Mouse (Mus musculus): ENCODE data around the gene Pde4a.
A peak's percentile ranks its signal among the peaks of the same experiment; 100 is the strongest.

The Pde4a gene

GRCm38 (mm10) chr9:21165041-21165951 lies at the start of gene Pde4a:
Gene Pde4a (plus strand): TSS chr9:21165714.
- DNase-seq: peak; percentile 78

GRCm38 (mm10) chr9:21117073-21117472 lies 48.4 kb upstream of the Pde4a start:
- no peak for DNase-seq

- no peak for DNase-seq
These were observed 44.0 kb upstream of the Pde4a start for GRCm38 (mm10) chr9:21121483-21121882.

DNA sequence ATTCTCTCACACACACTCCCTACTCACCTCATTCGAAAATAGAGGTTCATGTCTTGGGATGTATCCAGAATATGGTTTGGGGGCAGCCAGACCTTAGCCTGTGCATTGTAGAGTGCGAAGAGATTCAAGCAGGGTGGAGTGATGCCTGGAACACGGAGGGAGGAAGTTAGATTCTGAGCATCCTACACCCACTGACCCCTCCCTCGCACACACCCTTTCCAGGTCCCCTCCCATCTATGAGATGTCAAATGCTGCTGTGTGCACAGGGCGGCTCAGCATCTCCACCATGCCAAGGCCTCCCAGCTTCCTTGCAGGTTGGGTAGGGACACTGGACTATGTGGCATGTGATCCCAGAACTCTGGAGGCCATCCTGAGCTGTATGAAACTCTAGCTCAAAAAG lies 40.7 kb upstream of the Pde4a start:
- DNase-seq: no peak

DNA sequence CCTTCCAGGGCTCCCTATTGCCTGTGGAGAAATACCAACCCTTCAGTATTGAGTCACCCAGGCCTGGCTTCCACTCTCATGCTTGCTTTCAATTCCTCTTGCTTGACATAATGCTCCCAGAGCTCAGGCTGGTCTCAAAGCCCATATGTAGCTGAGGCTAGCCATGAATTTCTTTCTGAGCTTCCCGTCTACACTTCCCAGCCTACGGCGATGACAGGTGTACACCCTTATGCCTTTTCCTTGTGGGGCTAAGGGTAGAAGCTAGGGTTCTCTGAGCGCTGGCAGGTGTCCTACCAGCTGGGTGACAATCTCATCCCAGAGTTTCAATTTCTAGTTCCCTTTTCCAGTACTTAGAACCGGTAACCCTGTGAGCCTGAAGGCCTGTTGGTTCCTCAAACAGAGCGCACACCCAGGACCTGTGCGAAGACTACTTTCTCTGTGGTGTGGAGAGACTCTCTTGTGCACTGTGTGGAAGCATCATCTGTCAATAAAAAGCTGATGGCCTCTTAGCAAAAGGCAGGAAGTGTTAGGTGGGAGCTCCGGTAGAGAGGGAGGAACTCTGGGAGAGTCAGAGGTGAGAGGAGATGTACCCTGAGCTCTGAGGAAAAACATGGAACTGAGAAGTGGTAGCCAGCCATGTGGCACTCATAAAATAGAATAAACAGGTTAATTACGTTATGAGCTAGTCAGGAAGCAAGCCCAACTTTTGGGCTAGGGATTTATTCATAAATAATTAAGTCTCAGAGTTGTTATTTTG lies 39.8 kb upstream of the Pde4a start:
- no peak for DNase-seq

DNA sequence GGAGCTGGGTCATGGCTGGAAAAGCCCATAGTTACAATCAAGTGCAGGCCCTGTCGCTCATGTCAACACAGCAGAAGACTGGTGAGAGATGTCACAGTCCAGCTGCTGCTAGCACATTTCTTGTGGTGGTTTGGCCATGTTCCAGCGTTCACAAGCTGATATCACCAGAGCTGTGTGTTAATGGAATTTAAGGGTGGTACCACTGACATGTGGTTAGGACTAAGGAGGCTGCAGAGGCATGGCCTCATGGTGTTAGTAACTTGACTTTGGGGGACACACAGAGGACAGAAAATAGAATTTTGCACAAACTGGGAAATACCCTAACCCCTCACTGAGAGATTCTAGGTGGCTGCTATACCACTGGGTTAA lies 39.3 kb upstream of the Pde4a start:
- no peak for DNase-seq

DNA sequence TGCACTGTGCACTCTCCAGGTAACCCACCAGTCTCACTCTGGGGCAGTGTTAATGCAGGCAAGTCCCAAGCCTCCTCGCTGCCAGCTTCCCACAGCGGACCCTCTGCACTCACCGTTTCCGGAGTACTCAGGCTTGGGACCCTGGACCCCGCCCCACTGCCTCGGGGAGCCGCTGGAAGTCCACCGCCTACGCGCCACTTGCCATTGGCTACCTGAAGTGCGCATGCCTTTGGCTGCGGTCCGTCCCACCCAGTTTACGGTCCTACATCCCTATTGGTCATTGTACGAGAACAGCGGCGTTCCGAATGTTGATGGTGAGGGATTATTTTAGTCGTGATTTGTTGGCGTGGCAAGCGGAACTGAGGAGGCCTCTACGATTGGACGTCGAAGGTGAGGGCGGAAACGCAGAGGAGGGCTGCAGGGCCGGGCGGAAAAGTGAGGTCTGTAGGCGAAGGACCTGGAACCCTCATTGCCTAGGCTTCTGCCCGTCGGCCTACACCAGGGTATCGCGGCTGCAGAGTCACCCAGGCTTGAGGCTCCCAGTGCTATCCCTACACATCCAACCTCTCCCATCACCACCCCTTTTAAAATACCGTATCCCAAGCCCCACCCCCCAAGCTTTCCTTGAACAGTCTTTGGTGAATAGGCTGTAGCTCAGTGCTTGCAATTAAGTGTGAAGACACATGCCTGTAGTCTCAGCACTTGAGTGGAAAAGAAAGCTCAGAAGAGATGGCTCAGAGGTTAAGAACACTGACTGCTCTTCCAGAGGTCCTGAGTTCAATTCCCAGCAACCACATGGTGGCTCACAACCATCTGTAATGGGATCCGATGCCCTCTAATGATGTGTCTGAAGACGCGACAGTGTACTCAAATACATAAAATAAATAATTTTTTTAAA lies 34.2 kb upstream of the Pde4a start, which contains the start of gene Tyk2:
Gene Tyk2, minus strand, starts transcription at position 185 of the 898 bp plus-strand sequence.
- peak; percentile 95 for DNase-seq

GRCm38 (mm10) chr9:21132102-21132775 lies 33.3 kb upstream of the Pde4a start:
- DNase-seq: no peak

DNA sequence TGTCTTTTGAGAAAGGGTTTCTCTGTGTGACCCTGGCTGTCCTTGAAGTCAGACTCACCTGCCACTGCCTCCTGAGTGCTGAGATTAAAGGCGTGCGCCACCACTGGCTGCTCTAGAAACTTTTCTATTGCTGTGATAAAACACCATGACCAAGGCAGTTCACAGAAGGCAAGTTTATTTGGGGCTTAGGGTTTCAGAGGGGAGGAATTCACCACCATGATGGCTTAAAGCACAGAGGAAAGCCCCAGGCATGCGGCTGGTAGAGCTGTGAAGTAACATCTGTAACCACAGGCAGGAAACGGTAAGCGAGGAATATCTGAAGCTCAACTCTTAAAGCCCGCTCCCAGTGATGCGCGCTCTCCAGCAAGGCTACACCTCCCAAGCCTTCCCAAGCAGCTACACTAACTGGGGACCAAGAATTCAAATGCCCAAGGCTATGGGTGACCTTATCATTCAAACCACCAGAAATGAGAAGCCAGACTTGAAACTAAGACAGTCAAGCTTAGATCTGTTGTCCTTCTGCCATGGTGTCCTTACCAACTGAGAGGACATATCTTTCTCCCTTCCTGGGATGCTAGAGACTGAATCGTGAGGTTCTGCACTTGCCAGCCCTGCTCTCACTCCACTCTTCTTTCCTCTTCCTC lies 32.3 kb upstream of the Pde4a start:
- no peak for DNase-seq

- DNase-seq: peak; percentile 70
These were observed 30.8 kb upstream of the Pde4a start for GRCm38 (mm10) chr9:21134595-21135328.

- DNase-seq: no peak
These were observed 30.1 kb upstream of the Pde4a start for GRCm38 (mm10) chr9:21135329-21135890.

GRCm38 (mm10) chr9:21135941-21136381 lies 29.6 kb upstream of the Pde4a start:
- DNase-seq: no peak

DNA sequence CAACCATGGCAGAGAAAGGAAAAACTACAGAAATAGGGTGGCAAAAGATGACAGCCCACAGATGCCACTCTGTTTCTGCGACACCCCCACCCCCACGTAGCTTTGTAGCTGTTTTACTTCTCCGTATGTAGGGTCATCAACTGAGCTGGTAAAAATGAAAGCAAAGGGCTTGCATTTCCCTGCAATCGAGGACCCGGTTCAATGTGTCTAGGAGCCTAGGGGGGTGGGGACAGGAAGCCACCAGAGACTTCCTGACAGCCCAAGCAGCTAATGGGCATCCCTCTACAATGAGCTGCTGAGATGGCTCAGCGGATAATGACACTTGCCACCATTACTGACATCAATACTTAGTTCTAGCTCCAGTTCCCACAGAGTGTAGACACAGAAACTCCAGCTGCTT lies 29.1 kb upstream of the Pde4a start:
- peak; percentile 43 for DNase-seq

DNA sequence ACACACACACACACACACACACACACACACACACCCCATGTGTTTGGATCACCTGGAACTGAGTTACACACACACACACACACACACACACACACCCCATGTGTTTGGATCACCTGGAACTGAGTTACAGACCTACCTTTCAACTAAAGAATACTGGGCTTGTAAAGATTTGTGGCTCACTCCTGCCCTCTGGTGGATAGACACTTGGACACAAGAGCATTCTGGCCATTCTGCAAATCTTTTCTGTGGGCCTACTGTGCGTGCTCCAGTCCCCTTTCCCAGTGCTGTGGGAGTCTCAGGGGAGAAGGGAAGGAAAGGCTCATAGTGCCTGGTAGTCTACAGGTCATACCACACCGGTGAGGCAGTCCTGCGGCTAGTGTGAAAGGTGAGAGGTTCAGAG lies 28.3 kb upstream of the Pde4a start:
- DNase-seq: peak; percentile 78

GRCm38 (mm10) chr9:21138386-21138785 lies 27.1 kb upstream of the Pde4a start:
- no peak for DNase-seq

DNA sequence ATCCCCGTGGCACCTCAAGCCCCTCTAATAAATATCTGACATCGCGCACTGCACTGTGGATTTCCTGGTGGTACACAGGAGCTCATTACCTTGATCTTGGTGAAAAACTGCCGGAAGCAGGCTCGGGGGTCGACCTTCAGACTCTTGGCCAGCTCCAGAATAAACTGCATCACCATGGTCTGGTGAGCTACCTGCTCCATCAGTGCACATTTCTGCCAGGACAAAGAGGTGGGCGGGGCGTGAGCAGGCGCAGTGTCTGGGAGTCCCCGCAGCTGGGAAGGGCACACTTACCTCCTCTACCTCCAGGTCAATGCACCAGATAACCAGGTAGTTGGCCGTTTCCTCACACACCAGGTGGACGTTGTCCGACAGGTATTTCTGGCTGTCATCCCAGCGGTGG lies 23.6 kb upstream of the Pde4a start:
- DNase-seq: no peak

DNA sequence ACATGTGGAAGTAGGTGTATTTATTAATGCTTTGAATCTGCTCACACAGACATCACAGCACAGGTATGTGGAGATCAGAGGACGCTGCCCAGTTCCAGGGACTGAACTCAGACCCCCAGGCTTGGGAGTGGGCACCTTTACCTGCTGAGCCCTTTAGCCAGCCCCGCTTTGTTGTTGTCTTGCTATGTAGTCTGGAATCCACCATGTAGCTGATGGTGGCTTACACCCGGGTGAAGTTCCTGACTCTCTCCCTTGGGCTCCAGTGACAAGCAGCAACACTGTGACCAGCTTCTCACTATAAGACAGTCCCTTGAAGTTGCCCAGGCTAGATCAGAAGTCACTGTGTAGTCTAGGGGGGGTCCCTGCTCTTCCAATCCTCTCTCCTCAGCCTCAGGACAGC lies 21.2 kb upstream of the Pde4a start:
- no peak for DNase-seq

GRCm38 (mm10) chr9:21145431-21145830 lies 20.1 kb upstream of the Pde4a start:
- peak; percentile 50 for DNase-seq

GRCm38 (mm10) chr9:21146722-21147121 lies 18.8 kb upstream of the Pde4a start:
- peak; percentile 61 for DNase-seq

GRCm38 (mm10) chr9:21148427-21148826 lies 17.1 kb upstream of the Pde4a start:
- no peak for DNase-seq

All from lung, postnatal 10 days (tissue).